Mouse (Mus musculus): ENCODE measurements around the gene Gm13090.
A peak's percentile ranks its signal among the peaks of the same experiment; 100 is the strongest.

Gene Gm13090

GRCm38 (mm10) chr4:151137701-151138100 lies 48.3 kb downstream of the Gm13090 start:
- DNase-seq (ENCODE audit: low read depth, low spot score) = no peak

GRCm38 (mm10) chr4:151138135-151138534 lies 48.8 kb downstream of the Gm13090 start:
- peak; percentile 14 for DNase-seq (ENCODE audit: low read depth, low spot score)

GRCm38 (mm10) chr4:151138586-151138985 lies 49.2 kb downstream of the Gm13090 start:
- DNase-seq (ENCODE audit: low read depth, low spot score) = no peak

- peak; percentile 61 for DNase-seq (ENCODE audit: low read depth, low spot score)
These were observed 49.9 kb downstream of the Gm13090 start for GRCm38 (mm10) chr4:151139053-151139840.

GRCm38 (mm10) chr4:151140368-151140982 lies 51.1 kb downstream of the Gm13090 start:
- no peak for DNase-seq (ENCODE audit: low read depth, low spot score)
